Mouse (Mus musculus) cerebellum, adult 2 months (tissue): Measurements from ENCODE around the gene Ubap1l.

Experiments
- CTCF ChIP-seq: fragments of 200-500 bp; IDR thresholded peaks from 2 replicates; pipeline ENCODE4 v1.5.1; 2011; ENCODE audit warnings: low read depth, mild to moderate bottlenecking, control low read depth, low read length, moderate library complexity, borderline replicate concordance; ENCODE audit not compliant: insufficient read depth
- POLR2A ChIP-seq: fragments of 200-500 bp; IDR thresholded peaks from 2 replicates; pipeline ENCODE4 v1.6.1; 2011; ENCODE audit warnings: low read length, control low read depth, borderline replicate concordance; ENCODE audit not compliant: insufficient read depth

GRCm38 (mm10) chr9:65393606-65394005 is 32.8 kb downstream of the Ubap1l start:
- TF ChIP-seq CTCF (no peak), POLR2A (no peak)
